Mouse (Mus musculus) liver, embryonic 12.5 days (tissue): ENCODE data around the gene Eipr1. TPM values are rescaled to one million over a fixed set of nuclear protein-coding genes. Genes with fewer than 3 reads are reported as not detected.
"Not testable (repeated sequence)": the region's sequence is repeated elsewhere in the genome, so short reads cannot be mapped to it uniquely, and the experiment has no call there.

ENCODE experiments used
- ATAC-seq: fragments of 200-750 bp; cut with Nextera tagmentation; 2 replicates; pipeline ENCODE4 v1.8.0; 2017; ENCODE audit warnings: moderate number of reproducible peaks, mild to moderate bottlenecking, moderate library complexity
- H3K27ac ChIP-seq: fragments of 300-500 bp; sonication (generic); 2 replicates; pipeline ENCODE4 v1.5.1; 2016; ENCODE audit warnings: mild to moderate bottlenecking
- H3K27me3 ChIP-seq: fragments of 300-500 bp; sonication (generic); replicated peaks from 2 replicates; pipeline ENCODE4 v1.6.1; 2016; ENCODE audit warnings: mild to moderate bottlenecking, moderate library complexity
- H3K36me3 ChIP-seq: fragments of 300-500 bp; sonication (generic); 2 replicates; pipeline ENCODE4 v1.6.1; 2016; ENCODE audit warnings: mild to moderate bottlenecking, moderate library complexity
- H3K4me1 ChIP-seq: fragments of 300-500 bp; sonication (generic); 2 replicates; pipeline ENCODE4 v1.6.1; 2016
- H3K4me2 ChIP-seq: fragments of 300-500 bp; sonication (generic); 2 replicates; pipeline ENCODE4 v1.6.1; 2016; ENCODE audit warnings: mild to moderate bottlenecking, moderate library complexity
- H3K4me3 ChIP-seq: fragments of 300-500 bp; sonication (generic); 2 replicates; pipeline ENCODE4 v1.5.1; 2016; ENCODE audit warnings: mild to moderate bottlenecking, moderate library complexity
- H3K9ac ChIP-seq: fragments of 300-500 bp; sonication (generic); 2 replicates; pipeline ENCODE4 v1.6.1; 2016; ENCODE audit warnings: mild to moderate bottlenecking, moderate library complexity
- H3K9me3 ChIP-seq: fragments of 300-500 bp; sonication (generic); replicated peaks from 2 replicates; pipeline ENCODE4 v1.6.1; 2016; ENCODE audit warnings: mild to moderate bottlenecking, moderate library complexity
- WGBS: fragments of 180-500 bp; shearing (Covaris S2); methylation state at CpG from one replicate; pipeline ENCODE4 v1.1.7; 2016; ENCODE audit not compliant: insufficient replicate concordance; 5-methylcytosine and 5-hydroxymethylcytosine counted together
- polyA plus RNA-seq: library from polyadenylated mRNA; unstranded; fragments of >200 nt; fragmentation: Nextera tagmentation; extraction: Ambion mirVana; gene quantifications from 2 replicates; pipeline ENCODE4 v1.2.1, GENCODE M21; 2016

Eipr1 gene
- polyA plus RNA-seq, 1 experiment from 2014 or later: 36.0 TPM

- 65% methylated on average over 4 of the region's 4 CpGs for WGBS
- H3K4me2 ChIP-seq: no peak overlapping the region
- H3K9me3 ChIP-seq: no peaks in the 10 kb centered on the region
- no peaks in the 10 kb centered on the region for H3K27me3 ChIP-seq
- no peak overlapping the region for H3K4me3 ChIP-seq
- H3K9ac ChIP-seq: no peak overlapping the region
- no peak for ATAC-seq
- H3K4me1 ChIP-seq: peaks cover 9% of the 10 kb centered on the region; the same call in 1 of the 2 replicates
- H3K27ac ChIP-seq: no peak overlapping the region
- no peaks in the 10 kb centered on the region for H3K36me3 ChIP-seq
Observed at GRCm38 (mm10) chr12:28903082-28903481, 151.5 kb downstream of the Eipr1 start.

GRCm38 (mm10) chr12:28905486-28905885, 153.9 kb downstream of the Eipr1 start:
- Histone ChIP-seq H3K9me3 (no peaks in the 10 kb centered on the region), H3K4me1 (peaks cover 6% of the 10 kb centered on the region; the same call in 1 of the 2 replicates), H3K4me2 (no peak overlapping the region), H3K36me3 (no peaks in the 10 kb centered on the region), H3K9ac (no peak overlapping the region), H3K27me3 (no peaks in the 10 kb centered on the region), H3K27ac (no peak overlapping the region), H3K4me3 (no peak overlapping the region)
- 56% methylated on average over 6 of the region's 6 CpGs for WGBS
- ATAC-seq: no peak

- Histone ChIP-seq H3K4me2 (no peak overlapping the region), H3K4me3 (no peak overlapping the region), H3K27ac (no peak overlapping the region), H3K4me1 (peaks cover 6% of the 10 kb centered on the region; the same call in 1 of the 2 replicates), H3K27me3 (no peaks in the 10 kb centered on the region), H3K9ac (no peak overlapping the region), H3K36me3 (no peaks in the 10 kb centered on the region), H3K9me3 (no peaks in the 10 kb centered on the region)
- WGBS: 45% methylated on average over 1 of the region's 1 CpGs
- no peak for ATAC-seq
Observed at GRCm38 (mm10) chr12:28906016-28906415, 154.4 kb downstream of the Eipr1 start.

GRCm38 (mm10) chr12:28906809-28907297, 155.2 kb downstream of the Eipr1 start:
- ATAC-seq: no peak
- no peak overlapping the region for H3K4me3 ChIP-seq
- H3K36me3 ChIP-seq: no peaks in the 10 kb centered on the region
- no peaks in the 10 kb centered on the region for H3K9me3 ChIP-seq
- H3K4me2 ChIP-seq: no peak overlapping the region
- H3K27ac ChIP-seq: no peak overlapping the region
- H3K9ac ChIP-seq: no peak overlapping the region
- WGBS: 44% methylated on average over 7 of the region's 7 CpGs
- H3K27me3 ChIP-seq: no peaks in the 10 kb centered on the region
- H3K4me1 ChIP-seq: peaks cover 12% of the 10 kb centered on the region; the same call in 1 of the 2 replicates

- Histone ChIP-seq H3K4me2 (no peak overlapping the region), H3K27ac (no peak overlapping the region), H3K36me3 (no peaks in the 10 kb centered on the region), H3K9me3 (no peaks in the 10 kb centered on the region), H3K4me3 (no peak overlapping the region), H3K27me3 (no peaks in the 10 kb centered on the region), H3K4me1 (peaks cover 16% of the 10 kb centered on the region; the same call in 1 of the 2 replicates), H3K9ac (no peak overlapping the region)
- ATAC-seq: no peak
- 44% methylated on average over 9 of the region's 9 CpGs for WGBS
Observed at GRCm38 (mm10) chr12:28907814-28908213, 156.2 kb downstream of the Eipr1 start.

- no peaks in the 10 kb centered on the region for H3K27me3 ChIP-seq
- H3K4me3 ChIP-seq: no peak overlapping the region
- H3K4me1 ChIP-seq: peaks cover 16% of the 10 kb centered on the region; the same call in 1 of the 2 replicates
- 66% methylated on average over 5 of the region's 5 CpGs for WGBS
- no peak overlapping the region for H3K4me2 ChIP-seq
- H3K27ac ChIP-seq: no peak overlapping the region
- no peak overlapping the region for H3K9ac ChIP-seq
- no peaks in the 10 kb centered on the region for H3K36me3 ChIP-seq
- no peak for ATAC-seq
- no peaks in the 10 kb centered on the region for H3K9me3 ChIP-seq
Observed at GRCm38 (mm10) chr12:28909851-28910250, 158.2 kb downstream of the Eipr1 start.

GRCm38 (mm10) chr12:28910568-28910967, 159.0 kb downstream of the Eipr1 start:
- H3K9ac ChIP-seq: no peak overlapping the region
- H3K36me3 ChIP-seq: no peaks in the 10 kb centered on the region
- no peak for ATAC-seq
- peaks cover 10% of the 10 kb centered on the region; the same call in 1 of the 2 replicates for H3K4me1 ChIP-seq
- H3K9me3 ChIP-seq: no peaks in the 10 kb centered on the region
- H3K4me2 ChIP-seq: no peak overlapping the region
- 65% methylated on average over 8 of the region's 8 CpGs for WGBS
- H3K4me3 ChIP-seq: no peak overlapping the region
- H3K27ac ChIP-seq: no peak overlapping the region
- no peaks in the 10 kb centered on the region for H3K27me3 ChIP-seq

GRCm38 (mm10) chr12:28912351-28912936, 160.8 kb downstream of the Eipr1 start:
- no peak overlapping the region for H3K9ac ChIP-seq

GRCm38 (mm10) chr12:28913099-28913498, 161.5 kb downstream of the Eipr1 start:
- 0 out of 2 replicates have a peak, but pooled peaks cover 10% of the 10 kb centered on the region for H3K4me1 ChIP-seq
- H3K4me3 ChIP-seq: no peak overlapping the region
- H3K4me2 ChIP-seq: no peak overlapping the region
- no peaks in the 10 kb centered on the region for H3K36me3 ChIP-seq
- no peaks in the 10 kb centered on the region for H3K27me3 ChIP-seq
- H3K27ac ChIP-seq: no peak overlapping the region
- 43% methylated on average over 3 of the region's 3 CpGs for WGBS
- H3K9me3 ChIP-seq: no peaks in the 10 kb centered on the region
- H3K9ac ChIP-seq: no peak overlapping the region
- no peak for ATAC-seq

More at GRCm38 (mm10) chr12:28912351-28912936, 160.8 kb downstream of the Eipr1 start:
- WGBS: 62% methylated on average over 18 of the region's 18 CpGs
- Histone ChIP-seq H3K4me1 (0 out of 2 replicates have a peak, but pooled peaks cover 10% of the 10 kb centered on the region), H3K27ac (no peak overlapping the region), H3K4me2 (no peak overlapping the region), H3K36me3 (no peaks in the 10 kb centered on the region), H3K4me3 (no peak overlapping the region), H3K27me3 (no peaks in the 10 kb centered on the region), H3K9me3 (no peaks in the 10 kb centered on the region)
- ATAC-seq: no peak

GRCm38 (mm10) chr12:28914056-28914455, 162.5 kb downstream of the Eipr1 start:
- not testable (repeated sequence) for ATAC-seq, H3K27me3 ChIP-seq, H3K9ac ChIP-seq, H3K9me3 ChIP-seq, H3K27ac ChIP-seq, H3K4me3 ChIP-seq, H3K4me2 ChIP-seq, H3K36me3 ChIP-seq
- 0 out of 2 replicates have a peak, but pooled peaks cover 10% of the 10 kb centered on the region for H3K4me1 ChIP-seq
- 73% methylated on average over 1 of the region's 1 CpGs for WGBS
